Mouse (Mus musculus) heart, postnatal 0 days (tissue): ENCODE results near the gene P4ha3.

Source experiments
- CTCF ChIP-seq: IDR thresholded peaks from 2 replicates; pipeline ENCODE4 v1.5.1; 2016; ENCODE audit warnings: antibody characterized with exemption, control low read depth, low read depth
- EP300 ChIP-seq: IDR thresholded peaks from 2 replicates; pipeline ENCODE4 v1.6.1; 2016; ENCODE audit warnings: antibody characterized with exemption, low read depth

GRCm38 (mm10) chr7:100274507-100274906 is 10.8 kb upstream of the P4ha3 start:
- no peak for TF ChIP-seq EP300
- no peak for TF ChIP-seq CTCF
